Mouse (Mus musculus) bone marrow, adult 2 months (tissue): ENCODE results near the gene Megf6.

Experiments used
- CTCF ChIP-seq: fragments of 200-500 bp; IDR thresholded peaks from 2 replicates; pipeline ENCODE4 v1.5.1; 2011; ENCODE audit warnings: low read length, control low read depth; ENCODE audit not compliant: control insufficient read depth, insufficient read depth
- POLR2A ChIP-seq: fragments of 200-500 bp; IDR thresholded peaks from 2 replicates; pipeline ENCODE4 v1.6.1; 2011; ENCODE audit warnings: low read depth, mild to moderate bottlenecking, control low read depth, low read length, borderline replicate concordance; ENCODE audit not compliant: control insufficient read depth

- no peak; the same call in 1 of the 2 replicates for TF ChIP-seq CTCF
- peak; percentile 95; the same call in 1 of the 2 replicates for TF ChIP-seq POLR2A
Measured at GRCm38 (mm10) chr4:154160538-154161390, 9.8 kb upstream of the Megf6 start, which contains the start of gene Tprgl.
